Mouse (Mus musculus) erythroblast, embryonic 14.5 days (primary cell): ENCODE data around the gene Ndufs2. TPM values are rescaled to one million over a fixed set of nuclear protein-coding genes. Genes with fewer than 3 reads are reported as not detected.

Experiments used
- H3K27me3 ChIP-seq: 2 replicates; pipeline ENCODE4 v1.6.1; 2012; ENCODE audit warnings: inconsistent platforms; ENCODE audit not compliant: control insufficient read depth
- H3K36me3 ChIP-seq: 2 replicates; pipeline ENCODE4 v1.6.1; 2012; ENCODE audit warnings: mild to moderate bottlenecking, inconsistent platforms; ENCODE audit not compliant: control insufficient read depth
- H3K4me1 ChIP-seq: 2 replicates; pipeline ENCODE4 v1.6.1; 2012; ENCODE audit warnings: inconsistent platforms; ENCODE audit not compliant: control insufficient read depth
- H3K4me3 ChIP-seq: replicated peaks from 2 replicates; pipeline ENCODE3; 2012; ENCODE audit warnings: moderate library complexity, mild to moderate bottlenecking, inconsistent platforms
- H3K9me3 ChIP-seq: 2 replicates; pipeline ENCODE4 v1.6.1; 2012; ENCODE audit warnings: low read length, inconsistent platforms, mixed read lengths; ENCODE audit not compliant: control insufficient read depth
- GATA1 ChIP-seq: IDR thresholded peaks from 2 replicates; pipeline ENCODE4 v1.6.1; 2012; ENCODE audit warnings: low read length, inconsistent platforms, mixed read lengths
- TAL1 ChIP-seq: IDR thresholded peaks from 3 replicates; pipeline ENCODE4 v1.6.1; 2012; ENCODE audit warnings: low read length, inconsistent platforms, mixed read lengths
- polyA plus RNA-seq: library from polyadenylated mRNA; stranded (reverse); fragments of >175 nt; gene quantifications from 2 replicates; pipeline ENCODE4 v1.2.3, GENCODE M21; 2012

Gene Ndufs2
- polyA plus RNA-seq, 1 experiment: 7.5 TPM

- Histone ChIP-seq H3K36me3 (peaks cover 8% of the 10 kb centered on the region), H3K9me3 (no peaks in the 10 kb centered on the region), H3K4me3 (no peak within 1 kb of the TSS), H3K27me3 (0 out of 2 replicates have a peak, but pooled peaks cover 2% of the 10 kb centered on the region), H3K4me1 (peaks cover 17% of the 10 kb centered on the region)
- TF ChIP-seq TAL1 (no peak), GATA1 (no peak)
Measured at GRCm38 (mm10) chr1:171213801-171214496, 37.2 kb downstream of the Ndufs2 start, which contains the start of gene Nr1i3. Gene Nr1i3 (plus strand): TSS chr1:171213970.

- Histone ChIP-seq H3K4me1 (peaks cover 17% of the 10 kb centered on the region), H3K4me3 (no peak overlapping the region), H3K36me3 (peaks cover 3% of the 10 kb centered on the region), H3K27me3 (0 out of 2 replicates have a peak, but pooled peaks cover 2% of the 10 kb centered on the region), H3K9me3 (peaks cover 4% of the 10 kb centered on the region; the same call in 1 of the 2 replicates)
- TF ChIP-seq TAL1: no peak
- no peak for TF ChIP-seq GATA1
Measured at GRCm38 (mm10) chr1:171212854-171213253, 38.3 kb downstream of the Ndufs2 start.

- Histone ChIP-seq H3K4me3 (no peak overlapping the region), H3K27me3 (0 out of 2 replicates have a peak, but pooled peaks cover 2% of the 10 kb centered on the region), H3K36me3 (no peaks in the 10 kb centered on the region), H3K4me1 (peaks cover 13% of the 10 kb centered on the region; the same call in 1 of the 2 replicates), H3K9me3 (peaks cover 4% of the 10 kb centered on the region; the same call in 1 of the 2 replicates)
- TF ChIP-seq GATA1: no peak
- no peak for TF ChIP-seq TAL1
Measured at GRCm38 (mm10) chr1:171209409-171209808, 41.8 kb downstream of the Ndufs2 start.

DNA sequence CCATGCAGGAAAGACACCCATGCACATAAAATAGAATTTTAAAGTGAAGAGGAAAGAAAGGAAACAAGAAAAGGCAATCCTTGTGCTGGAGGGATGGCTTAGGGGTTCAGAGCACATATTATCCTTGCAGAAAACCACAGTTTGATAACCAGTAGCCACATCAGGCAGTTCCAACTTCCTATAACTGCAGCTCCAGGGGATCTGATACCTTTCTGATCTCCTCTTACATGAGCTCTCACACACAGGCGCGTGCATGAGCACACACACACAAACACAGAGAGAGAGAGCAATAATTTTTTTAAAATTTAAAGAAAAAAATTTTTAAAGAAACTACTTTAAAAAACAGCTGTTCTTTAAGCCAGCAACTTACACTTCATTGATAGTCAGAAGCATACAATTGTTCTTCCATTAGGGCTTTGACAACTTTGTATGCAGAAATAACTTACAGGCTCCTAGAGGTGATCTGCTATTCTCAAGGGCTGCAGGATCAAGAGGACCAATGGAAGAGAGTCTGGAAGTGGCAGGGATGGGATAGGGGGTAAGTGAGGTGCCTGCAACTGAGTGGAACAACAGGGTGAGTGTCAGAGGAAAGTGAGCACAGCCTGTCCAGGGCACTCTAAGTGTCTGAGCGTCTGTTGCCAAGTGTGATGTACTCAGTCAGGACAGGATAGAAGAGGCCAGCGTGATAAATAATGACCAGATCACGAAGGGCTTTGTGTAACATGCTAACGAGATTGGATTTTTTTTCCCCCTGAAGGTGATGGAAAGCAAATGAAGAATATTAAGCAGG is 45.3 kb downstream of the Ndufs2 start:
- H3K36me3 ChIP-seq: no peaks in the 10 kb centered on the region
- peaks cover 13% of the 10 kb centered on the region; the same call in 1 of the 2 replicates for H3K4me1 ChIP-seq
- TF ChIP-seq TAL1 (no peak), GATA1 (no peak)
- H3K9me3 ChIP-seq: peaks cover 4% of the 10 kb centered on the region; the same call in 1 of the 2 replicates
- no peak overlapping the region for H3K4me3 ChIP-seq
- no peaks in the 10 kb centered on the region for H3K27me3 ChIP-seq

- no peak for TF ChIP-seq TAL1
- no peak for TF ChIP-seq GATA1
- Histone ChIP-seq H3K27me3 (no peaks in the 10 kb centered on the region), H3K9me3 (peaks cover 4% of the 10 kb centered on the region; the same call in 1 of the 2 replicates), H3K4me3 (no peak overlapping the region), H3K4me1 (peaks cover 16% of the 10 kb centered on the region), H3K36me3 (no peaks in the 10 kb centered on the region)
Measured at GRCm38 (mm10) chr1:171204249-171204644, 46.9 kb downstream of the Ndufs2 start.

DNA sequence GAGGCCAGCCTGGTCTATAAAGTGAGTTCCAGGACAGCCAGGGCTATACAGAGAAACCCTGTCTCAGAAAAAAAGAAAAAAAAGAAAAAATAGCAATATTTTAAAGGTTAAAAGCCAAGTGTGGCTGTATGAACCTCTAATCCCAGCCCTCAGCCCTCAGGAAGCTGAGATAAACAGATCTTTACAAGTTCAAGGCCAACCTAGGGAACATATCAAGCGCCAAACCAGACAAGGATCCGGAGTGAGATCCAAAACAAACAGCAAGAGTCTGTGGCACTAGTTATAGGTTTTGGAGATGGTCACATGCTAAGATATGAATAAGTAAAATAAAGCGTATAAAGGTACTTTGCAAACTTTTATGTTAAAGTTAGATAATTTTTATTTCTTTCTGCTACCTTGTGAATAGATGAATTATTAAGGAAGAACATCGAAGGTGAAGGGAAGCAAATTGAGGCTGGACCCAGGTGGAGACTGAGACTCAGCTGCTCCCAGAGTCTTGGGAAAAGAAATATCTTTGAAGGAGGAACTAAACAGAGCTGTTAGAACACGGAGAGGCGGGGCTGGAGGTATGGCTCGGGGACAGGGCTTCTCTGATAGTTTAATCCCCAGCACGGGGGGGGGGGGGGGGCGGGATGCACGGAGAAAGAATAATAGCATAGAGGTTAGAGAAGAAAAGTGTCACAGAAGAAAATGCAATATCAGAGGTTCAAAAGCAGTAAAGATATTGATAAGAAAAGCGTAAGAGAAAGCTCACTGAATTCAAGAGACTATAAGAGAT is 47.5 kb downstream of the Ndufs2 start:
- no peak overlapping the region for H3K4me3 ChIP-seq
- no peak for TF ChIP-seq TAL1
- TF ChIP-seq GATA1: no peak
- H3K4me1 ChIP-seq: peaks cover 16% of the 10 kb centered on the region
- H3K27me3 ChIP-seq: no peaks in the 10 kb centered on the region; the same call in 1 of the 2 replicates
- H3K9me3 ChIP-seq: peaks cover 4% of the 10 kb centered on the region; the same call in 1 of the 2 replicates
- H3K36me3 ChIP-seq: no peaks in the 10 kb centered on the region

DNA sequence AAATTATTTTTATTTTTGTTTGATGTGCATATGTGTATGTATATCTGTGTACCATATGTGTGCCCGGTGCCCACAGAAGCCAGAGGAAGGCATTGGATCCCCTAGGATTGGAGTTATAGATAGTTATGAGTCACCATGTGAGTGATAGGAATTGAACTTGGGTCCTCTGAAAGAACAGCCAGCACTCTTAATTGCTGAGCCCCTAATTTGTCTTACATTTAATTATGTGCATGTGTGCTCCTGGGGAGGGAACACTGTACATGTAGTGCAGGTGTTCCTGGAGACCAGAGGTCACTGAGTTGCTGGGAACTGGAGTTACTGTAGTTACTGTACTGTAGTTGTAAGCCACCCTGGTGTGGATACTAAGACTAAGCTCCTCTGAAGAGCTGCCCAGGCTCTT is 50.4 kb downstream of the Ndufs2 start:
- Histone ChIP-seq H3K4me1 (peaks cover 9% of the 10 kb centered on the region), H3K36me3 (no peaks in the 10 kb centered on the region), H3K4me3 (no peak overlapping the region), H3K9me3 (no peaks in the 10 kb centered on the region), H3K27me3 (peaks cover 26% of the 10 kb centered on the region)
- TF ChIP-seq TAL1 (no peak), GATA1 (no peak)

DNA sequence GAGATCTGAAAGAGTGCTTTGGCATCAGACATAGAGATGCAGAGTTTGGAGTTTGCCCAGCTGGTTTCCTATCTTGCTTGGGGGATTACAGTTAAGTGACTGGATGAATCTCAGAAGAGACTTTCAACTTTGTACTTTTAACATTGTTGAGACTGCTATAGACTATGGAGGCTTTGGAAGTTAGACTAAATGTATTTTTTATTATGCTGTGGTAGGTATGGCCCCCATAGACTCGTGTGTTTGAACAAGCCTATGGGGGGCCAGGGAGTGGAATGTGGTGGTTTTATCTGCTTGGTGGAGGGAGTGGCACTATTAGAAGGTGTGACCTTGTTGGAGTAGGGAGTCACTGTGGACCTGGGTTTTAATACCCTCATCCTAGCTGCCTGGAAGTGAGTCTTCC is 51.7 kb downstream of the Ndufs2 start:
- no peaks in the 10 kb centered on the region for H3K36me3 ChIP-seq
- peaks cover 3% of the 10 kb centered on the region for H3K4me1 ChIP-seq
- H3K27me3 ChIP-seq: peaks cover 38% of the 10 kb centered on the region
- TF ChIP-seq GATA1: no peak
- no peak for TF ChIP-seq TAL1
- H3K9me3 ChIP-seq: no peaks in the 10 kb centered on the region
- H3K4me3 ChIP-seq: no peak overlapping the region
